Mouse (Mus musculus) myocyte (in vitro differentiated cells): ENCODE data around the gene Scml4. TPM values are rescaled to one million over a fixed set of nuclear protein-coding genes. Genes with fewer than 3 reads are reported as not detected.
A peak's percentile ranks its signal among the peaks of the same experiment; 100 is the strongest.

ENCODE experiments used
- H3K27me3 ChIP-seq: one replicate; pipeline ENCODE4 v1.6.1; 2011; ENCODE audit not compliant: control insufficient read depth, insufficient read depth, insufficient read length
- H3K36me3 ChIP-seq: one replicate; pipeline ENCODE4 v1.6.1; 2011; ENCODE audit not compliant: control insufficient read depth, insufficient read depth
- H3K4me2 ChIP-seq: one replicate; pipeline ENCODE4 v1.6.1; 2011; ENCODE audit warnings: low read depth, control low read depth
- H3K4me3 ChIP-seq: one replicate; pipeline ENCODE4 v1.5.1; 2011; ENCODE audit warnings: mild to moderate bottlenecking, control low read depth, moderate library complexity
- H3K79me2 ChIP-seq: one replicate; pipeline ENCODE4 v1.6.1; 2011; ENCODE audit not compliant: control insufficient read depth, insufficient read depth
- H3ac ChIP-seq: one replicate; pipeline ENCODE4 v1.6.1; 2011; ENCODE audit not compliant: control insufficient read depth, insufficient read length
- CEBPB ChIP-seq: IDR thresholded peaks from 2 replicates; pipeline ENCODE4 v1.6.1; 2011; ENCODE audit warnings: mild to moderate bottlenecking, moderate library complexity; ENCODE audit not compliant: poor library complexity, insufficient read depth, severe bottlenecking
- E2F4 ChIP-seq: IDR thresholded peaks from one replicate; pipeline ENCODE4 v1.6.1; 2011; ENCODE audit warnings: mild to moderate bottlenecking, control low read depth, moderate library complexity; ENCODE audit not compliant: insufficient read depth
- MAX ChIP-seq: IDR thresholded peaks from one replicate; pipeline ENCODE4 v1.6.1; 2011; ENCODE audit warnings: low read depth, mild to moderate bottlenecking, control low read depth
- MYOD1 ChIP-seq, 3 experiments: IDR thresholded peaks; one replicate each; pipeline ENCODE4 v1.6.1; 2011; ENCODE audit warnings: control low read depth in 2 of 3, low read depth in 2 of 3, mild to moderate bottlenecking in 2 of 3, moderate library complexity in 1 of 3; ENCODE audit not compliant: insufficient read length in 2 of 3, control insufficient read depth in 1 of 3
- MYOG ChIP-seq, 3 experiments: IDR thresholded peaks; one replicate each; pipeline ENCODE4 v1.6.1; 2011; ENCODE audit warnings: control low read depth in 2 of 3, low read depth in 2 of 3, mild to moderate bottlenecking in 2 of 3; ENCODE audit not compliant: insufficient read length in 2 of 3, control insufficient read depth in 1 of 3, insufficient read depth in 1 of 3
- POLR2A ChIP-seq: IDR thresholded peaks from one replicate; pipeline ENCODE4 v1.6.1; 2011; ENCODE audit warnings: low read depth, mild to moderate bottlenecking, control low read depth, moderate library complexity; ENCODE audit not compliant: insufficient read length
- POLR2AphosphoS2 ChIP-seq: IDR thresholded peaks from one replicate; pipeline ENCODE4 v1.6.1; 2011; ENCODE audit warnings: low read depth, control low read depth; ENCODE audit not compliant: insufficient read length
- REST ChIP-seq: IDR thresholded peaks from one replicate; pipeline ENCODE4 v1.6.1; 2011; ENCODE audit warnings: mild to moderate bottlenecking, control low read depth, moderate library complexity; ENCODE audit not compliant: insufficient read depth, insufficient read length
- SRF ChIP-seq: IDR thresholded peaks from one replicate; pipeline ENCODE4 v1.6.1; 2011; ENCODE audit warnings: low read depth; ENCODE audit not compliant: control insufficient read depth, insufficient read length
- TCF12 ChIP-seq: IDR thresholded peaks from one replicate; pipeline ENCODE4 v1.6.1; 2011; ENCODE audit warnings: mild to moderate bottlenecking, control low read depth; ENCODE audit not compliant: poor library complexity, insufficient read depth, severe bottlenecking
- TCF3 ChIP-seq: IDR thresholded peaks from one replicate; pipeline ENCODE4 v1.6.1; 2011; ENCODE audit warnings: low read depth, control low read depth; ENCODE audit not compliant: insufficient read length
- USF1 ChIP-seq: IDR thresholded peaks from one replicate; pipeline ENCODE4 v1.6.1; 2011; ENCODE audit warnings: low read depth, mild to moderate bottlenecking, control low read depth, moderate library complexity
- polyA plus RNA-seq: library from polyadenylated mRNA; unstranded; fragments of >200 nt; fragmentation: generic; extraction: Trizol; gene quantifications from one replicate; pipeline ENCODE4 v1.2.1, GENCODE M21; 2012; ENCODE audit warnings: missing spikeins

Gene Scml4
- polyA plus RNA-seq, 1 experiment, result 5.7 TPM

- Histone ChIP-seq H3ac (no peak overlapping the region), H3K4me2 (no peak overlapping the region), H3K4me3 (no peak overlapping the region), H3K36me3 (no peaks in the 10 kb centered on the region), H3K27me3 (no peaks in the 10 kb centered on the region), H3K79me2 (no peaks in the 10 kb centered on the region)
- TF ChIP-seq MYOG (IDR thresholded peaks at IDR 0.05; ENCODE audit: control insufficient read depth in 1 of 3, insufficient read depth in 1 of 3, insufficient read length in 2 of 3, low read depth in 2 of 3) (no peak), MAX (no peak), TCF12 (no peak), REST (no peak), POLR2A (no peak), CEBPB (no peak), E2F4 (no peak), POLR2AphosphoS2 (no peak), USF1 (no peak), SRF (no peak), TCF3 (no peak)
These were observed 87.2 kb downstream of the Scml4 start for GRCm38 (mm10) chr10:42947336-42947735.

GRCm38 (mm10) chr10:42950252-42950751 is 90.1 kb downstream of the Scml4 start:
- Histone ChIP-seq H3ac (no peak overlapping the region), H3K27me3 (no peaks in the 10 kb centered on the region), H3K36me3 (no peaks in the 10 kb centered on the region), H3K4me3 (no peak overlapping the region), H3K4me2 (peak overlapping the region; percentile 72), H3K79me2 (no peaks in the 10 kb centered on the region)
- TF ChIP-seq MYOD1 (IDR thresholded peaks at IDR 0.05; ENCODE audit: control insufficient read depth in 1 of 3, insufficient read length in 2 of 3, low read depth in 2 of 3) (peak in 1 of 3 experiments; percentile 38), REST (no peak), MYOG (IDR thresholded peaks at IDR 0.05; ENCODE audit: control insufficient read depth in 1 of 3, insufficient read depth in 1 of 3, insufficient read length in 2 of 3, low read depth in 2 of 3) (no peak), CEBPB (no peak), MAX (no peak), POLR2AphosphoS2 (no peak), E2F4 (no peak)

GRCm38 (mm10) chr10:42951078-42952045 is 91.2 kb downstream of the Scml4 start:
- no peaks in the 10 kb centered on the region for H3K36me3 ChIP-seq
- H3K4me3 ChIP-seq, result no peak overlapping the region
- peak; percentile 87 for TF ChIP-seq USF1
- no peak for TF ChIP-seq POLR2A
- no peak for TF ChIP-seq SRF
- no peak for TF ChIP-seq POLR2AphosphoS2
- TF ChIP-seq MYOG (IDR thresholded peaks at IDR 0.05; ENCODE audit: control insufficient read depth in 1 of 3, insufficient read depth in 1 of 3, insufficient read length in 2 of 3, low read depth in 2 of 3), result peak in 2 of 3 experiments; percentile 18 to 60
- TF ChIP-seq REST, result no peak
- TF ChIP-seq TCF12, result peak; percentile 29
- TF ChIP-seq TCF3, result no peak
- no peak for TF ChIP-seq CEBPB
- no peak for TF ChIP-seq E2F4
- TF ChIP-seq MYOD1 (IDR thresholded peaks at IDR 0.05; ENCODE audit: control insufficient read depth in 1 of 3, insufficient read length in 2 of 3, low read depth in 2 of 3), result peak in 2 of 3 experiments; percentile 81 to 90
- no peak for TF ChIP-seq MAX
- no peaks in the 10 kb centered on the region for H3K27me3 ChIP-seq
- no peaks in the 10 kb centered on the region for H3K79me2 ChIP-seq
- peak overlapping the region; percentile 72 for H3K4me2 ChIP-seq
- no peak overlapping the region for H3ac ChIP-seq

- H3ac ChIP-seq, result no peak overlapping the region
- TF ChIP-seq REST, result no peak
- no peak for TF ChIP-seq CEBPB
- no peak for TF ChIP-seq MYOG (IDR thresholded peaks at IDR 0.05; ENCODE audit: control insufficient read depth in 1 of 3, insufficient read depth in 1 of 3, insufficient read length in 2 of 3, low read depth in 2 of 3)
- TF ChIP-seq E2F4, result no peak
- no peak for TF ChIP-seq TCF12
- H3K79me2 ChIP-seq, result no peaks in the 10 kb centered on the region
- no peak overlapping the region for H3K4me3 ChIP-seq
- no peaks in the 10 kb centered on the region for H3K27me3 ChIP-seq
- no peaks in the 10 kb centered on the region for H3K36me3 ChIP-seq
- no peak overlapping the region for H3K4me2 ChIP-seq
These were observed 91.9 kb downstream of the Scml4 start for GRCm38 (mm10) chr10:42952046-42952420.
